Mouse (Mus musculus): ENCODE results near the gene Apobec1.
"Not testable (repeated sequence)": the region's sequence is repeated elsewhere in the genome, so short reads cannot be mapped to it uniquely, and the experiment has no call there.

Apobec1 gene

DNA sequence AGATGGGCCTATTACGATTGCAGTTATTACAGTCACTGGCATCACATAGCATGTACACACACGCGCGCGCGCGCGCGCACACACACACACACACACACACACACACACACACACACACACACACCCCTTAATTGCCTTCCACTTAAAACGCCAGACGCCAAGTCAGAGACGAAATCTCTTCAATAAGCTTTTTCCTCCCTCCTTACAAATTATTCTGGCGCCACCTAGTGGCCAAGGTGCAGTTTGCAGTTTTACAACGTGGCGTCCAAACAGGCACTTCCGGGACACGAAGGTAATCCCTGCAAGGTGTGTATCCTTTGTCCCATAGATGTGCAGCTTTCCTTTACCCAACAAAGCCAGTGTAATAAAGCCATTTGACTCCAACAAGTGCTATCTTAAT is 41.8 kb downstream of the Apobec1 start:
- peak; percentile 73 for DNase-seq (ENCODE audit: low spot score)

- peak; percentile 48 for DNase-seq (ENCODE audit: low spot score)
Measured at GRCm38 (mm10) chr6:122556959-122557561, 45.2 kb downstream of the Apobec1 start.

GRCm38 (mm10) chr6:122555266-122555665 is 47.0 kb downstream of the Apobec1 start:
- no peak for DNase-seq (ENCODE audit: low spot score)

GRCm38 (mm10) chr6:122554102-122554501 is 48.1 kb downstream of the Apobec1 start:
- no peak for DNase-seq (ENCODE audit: low spot score)

- no peak for DNase-seq (ENCODE audit: low spot score)
Measured at GRCm38 (mm10) chr6:122553606-122554005, 48.6 kb downstream of the Apobec1 start, which contains the start of gene Aicda. Gene Aicda, plus strand, starts transcription at chr6:122553801.

DNA sequence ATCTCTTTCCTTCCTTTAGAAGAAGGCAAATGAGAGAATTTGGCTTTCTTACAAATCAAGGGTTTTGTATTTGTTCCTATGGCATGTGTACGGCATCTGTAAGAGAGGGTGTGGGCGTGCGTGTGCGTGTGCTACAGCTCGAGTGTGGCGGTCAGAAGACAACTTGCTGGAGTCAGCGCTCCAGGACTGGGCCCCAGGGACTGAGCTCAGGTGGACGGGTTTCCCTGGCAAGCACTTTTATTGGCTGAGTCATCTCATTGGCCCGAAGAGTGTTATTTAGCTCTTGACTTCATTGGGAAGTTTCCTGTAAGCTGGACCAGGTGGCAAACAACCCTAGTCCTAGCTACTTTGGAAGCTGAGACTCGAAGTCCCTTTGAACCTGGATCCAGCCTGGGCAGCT is 56.3 kb downstream of the Apobec1 start:
- DNase-seq (ENCODE audit: low spot score): no peak

DNA sequence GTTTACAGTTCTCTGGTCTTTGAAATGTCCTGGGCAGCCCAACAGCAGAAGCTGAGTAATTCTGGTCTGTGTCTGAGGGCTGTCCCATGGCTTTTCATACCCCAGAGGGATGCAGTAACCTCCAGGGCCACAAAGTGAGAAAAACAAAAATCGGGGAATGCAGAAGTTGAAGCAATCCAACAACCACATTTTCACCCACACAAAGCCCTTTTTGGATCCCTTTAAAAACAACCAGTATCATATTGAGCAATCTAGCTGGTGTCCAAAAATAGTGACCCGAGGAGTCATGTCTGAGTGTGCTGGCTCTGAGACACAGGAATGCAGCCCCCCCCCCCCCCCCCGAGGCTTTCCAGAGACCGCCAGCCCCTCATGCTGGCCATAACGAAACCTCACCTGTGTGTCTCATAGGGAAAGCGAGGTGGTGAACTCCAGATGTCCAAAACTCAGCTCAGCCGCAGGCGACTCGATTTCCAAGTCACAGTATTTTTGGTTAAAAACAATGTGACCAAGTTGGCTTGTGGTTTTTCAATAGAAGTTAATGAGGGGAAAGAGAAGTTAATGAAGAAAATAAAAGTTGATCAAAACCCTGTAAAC is 56.9 kb downstream of the Apobec1 start:
- no peak for DNase-seq (ENCODE audit: low spot score)

DNA sequence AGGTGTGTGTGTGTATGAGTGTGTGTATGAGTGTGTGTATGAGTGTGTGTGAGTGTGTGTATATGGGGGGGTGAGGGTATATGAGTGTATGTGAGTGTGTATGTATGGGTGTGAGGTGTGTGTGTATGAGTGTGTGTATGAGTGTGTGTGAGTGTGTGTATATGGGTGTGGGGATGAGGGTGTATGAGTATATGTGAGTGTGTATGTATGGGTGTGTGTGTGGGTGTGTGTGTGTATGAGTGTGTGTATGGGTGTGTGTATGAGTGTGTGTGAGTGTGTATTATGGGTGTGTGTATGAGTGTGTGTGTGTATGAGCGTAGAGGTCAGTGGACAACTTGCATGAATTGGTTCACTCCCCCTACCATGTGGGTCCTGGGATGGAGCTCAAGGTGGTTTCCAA is 57.6 kb downstream of the Apobec1 start:
- no peak for DNase-seq (ENCODE audit: low spot score)

GRCm38 (mm10) chr6:122543574-122543973 is 58.7 kb downstream of the Apobec1 start:
- DNase-seq (ENCODE audit: low spot score): no peak

GRCm38 (mm10) chr6:122542459-122542858 is 59.8 kb downstream of the Apobec1 start:
- DNase-seq (ENCODE audit: low spot score): not testable (repeated sequence)

DNA sequence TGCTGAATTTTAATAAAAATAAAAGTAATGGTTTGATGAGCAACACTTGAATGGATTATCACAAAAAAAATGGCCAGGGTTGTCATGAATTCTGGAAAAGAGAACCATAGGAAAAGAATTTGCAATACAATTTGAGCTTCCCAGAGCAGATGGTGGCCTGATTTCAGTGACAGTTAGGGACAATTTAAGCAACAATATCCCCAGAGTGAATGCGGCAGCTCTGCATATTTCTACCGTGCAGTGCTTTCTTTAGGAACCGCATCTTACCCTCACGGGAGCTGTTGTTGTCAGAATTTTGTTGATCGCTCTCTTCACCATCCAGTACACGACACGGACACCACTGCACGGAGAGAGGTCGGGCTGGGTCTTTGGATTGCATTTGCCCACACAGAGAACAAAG is 62.7 kb downstream of the Apobec1 start:
- no peak for DNase-seq (ENCODE audit: low spot score)

GRCm38 (mm10) chr6:122534032-122534431 is 68.2 kb downstream of the Apobec1 start:
- DNase-seq (ENCODE audit: low spot score): no peak

DNA sequence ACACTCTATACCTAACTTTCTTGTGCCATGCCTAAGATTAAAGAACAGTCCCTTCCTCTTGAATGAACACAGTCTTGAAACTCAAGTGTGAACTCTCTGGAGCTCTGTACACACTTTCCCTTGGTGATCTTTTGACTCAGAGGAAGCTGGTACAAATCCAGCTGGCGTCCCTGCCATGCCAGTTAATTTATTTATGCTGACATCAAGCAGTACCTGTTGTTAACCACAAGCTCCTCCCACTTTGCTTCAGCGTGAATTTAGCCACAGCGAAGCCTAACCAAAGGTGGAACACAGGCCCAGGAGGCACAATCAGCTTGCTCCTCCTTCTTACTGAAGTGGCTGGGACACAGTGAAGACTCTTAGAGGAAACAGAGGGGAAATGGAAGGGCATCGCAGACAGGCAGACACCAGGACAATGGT is 69.4 kb downstream of the Apobec1 start:
- DNase-seq (ENCODE audit: low spot score): peak; percentile 53

GRCm38 (mm10) chr6:122531466-122532174 is 70.6 kb downstream of the Apobec1 start:
- DNase-seq (ENCODE audit: low spot score): no peak

GRCm38 (mm10) chr6:122528136-122528535 is 74.1 kb downstream of the Apobec1 start:
- no peak for DNase-seq (ENCODE audit: low spot score)
